Mouse (Mus musculus) ovary, adult 18-20 months (tissue): ENCODE measurements around the gene E330017A01Rik.

Experiments
- DNase-seq: peaks from one replicate; pipeline ENCODE4 v3.0.0; 2022; ENCODE audit warnings: low spot score, mixed read lengths

Gene E330017A01Rik

GRCm38 (mm10) chr16:58589444-58589843 is 49.1 kb downstream of the E330017A01Rik start:
- no peak for DNase-seq
